Mouse (Mus musculus) MEL (cell line): Measurements from ENCODE around the gene Tmem80.

Source experiments
- CTCF ChIP-seq, 3 experiments: IDR thresholded peaks in 2 of 3; conservative IDR thresholded peaks in 1 of 3; 2 replicates each; pipeline ENCODE4 v1.5.1; 2011 to 2012; ENCODE audit warnings: low read length in 3 of 3, low read depth in 2 of 3, mild to moderate bottlenecking in 2 of 3, improper control_type of control experiment in 1 of 3, inconsistent platforms in 1 of 3, mixed read lengths in 1 of 3, moderate library complexity in 1 of 3; ENCODE audit not compliant: control insufficient read depth in 1 of 3, insufficient read depth in 1 of 3, poor library complexity in 1 of 3, severe bottlenecking in 1 of 3
- MAFK ChIP-seq: IDR thresholded peaks from 2 replicates; pipeline ENCODE4 v1.6.1; 2011; ENCODE audit warnings: low read depth, mild to moderate bottlenecking, low read length, improper control_type of control experiment, borderline replicate concordance
- MAZ ChIP-seq: IDR thresholded peaks from 2 replicates; pipeline ENCODE4 v1.6.1; 2012; ENCODE audit warnings: low read depth, mild to moderate bottlenecking, inconsistent platforms, low read length, improper control_type of control experiment
- POLR2A ChIP-seq, 2 experiments: IDR thresholded peaks; 2 replicates each; pipeline ENCODE4 v1.6.1; 2011 to 2012; ENCODE audit warnings: low read length in 2 of 2, mild to moderate bottlenecking in 2 of 2, control low read depth in 1 of 2, improper control_type of control experiment in 1 of 2, low read depth in 1 of 2, moderate library complexity in 1 of 2; ENCODE audit not compliant: control insufficient read depth in 1 of 2, insufficient read depth in 1 of 2, poor library complexity in 1 of 2
- POLR2AphosphoS5 ChIP-seq: IDR thresholded peaks from 2 replicates; pipeline ENCODE4 v1.6.1; 2012; ENCODE audit warnings: low read depth, borderline replicate concordance, mild to moderate bottlenecking, inconsistent platforms, low read length, moderate library complexity, mixed read lengths
- TAL1 ChIP-seq: IDR thresholded peaks from 2 replicates; pipeline ENCODE4 v1.6.1; 2012; ENCODE audit warnings: mild to moderate bottlenecking, inconsistent platforms, low read length, moderate library complexity, mixed read lengths
- ZKSCAN1 ChIP-seq: IDR thresholded peaks from 2 replicates; pipeline ENCODE4 v1.6.1; 2012; ENCODE audit warnings: low read depth, mild to moderate bottlenecking, inconsistent platforms, low read length, improper control_type of control experiment, moderate library complexity

GRCm38 (mm10) chr7:141293852-141294471 is 33.6 kb upstream of the Tmem80 start:
- TF ChIP-seq POLR2AphosphoS5 (no peak), TAL1 (no peak), POLR2A (IDR thresholded peaks at IDR 0.05; ENCODE audit: control insufficient read depth in 1 of 2, insufficient read depth in 1 of 2, low read depth in 1 of 2, low read length in 2 of 2, poor library complexity in 1 of 2) (no peak), MAZ (no peak), CTCF (IDR thresholded peaks at IDR 0.05 in 2 of 3, conservative IDR thresholded peaks at IDR 0.05 in 1 of 3; ENCODE audit: control insufficient read depth in 1 of 3, insufficient read depth in 1 of 3, low read depth in 2 of 3, low read length in 3 of 3, poor library complexity in 1 of 3, severe bottlenecking in 1 of 3) (no peak), MAFK (no peak), ZKSCAN1 (no peak)
